Mouse (Mus musculus): Measurements from ENCODE around the gene Fosl1. TPM values are rescaled to one million over a fixed set of nuclear protein-coding genes. Genes with fewer than 3 reads are reported as not detected.

Gene Fosl1
- polyA plus RNA-seq, 1 experiment from 2014 or later: not detected

- no peaks in the 10 kb centered on the region for H3K36me3 ChIP-seq (ENCODE audit: control insufficient read depth, insufficient read depth, low read length)
- no peak overlapping the region for H3K27ac ChIP-seq (ENCODE audit: low read length)
- no peaks in the 10 kb centered on the region for H3K9me3 ChIP-seq (ENCODE audit: control insufficient read depth, low read length)
- ATAC-seq (ENCODE audit: low read depth): 0 out of 2 replicates have a peak, but pooled peaks have one; percentile 8
- peak overlapping the region; percentile 64 for H3K4me3 ChIP-seq (ENCODE audit: low read length)
- H3K27me3 ChIP-seq (ENCODE audit: control insufficient read depth, insufficient read depth, low read depth, low read length): peaks cover 36% of the 10 kb centered on the region
- whole genome bisulfite sequencing: 3% methylated on average over 36 of the region's 36 CpGs
- H3K4me2 ChIP-seq (ENCODE audit: low read depth, low read length): peak overlapping the region; percentile 97
- H3K4me1 ChIP-seq (replicated peaks; ENCODE audit: control insufficient read depth, insufficient read depth, low read length): peaks cover 19% of the 10 kb centered on the region
- peak overlapping the region; percentile 55; the same call in 1 of the 2 replicates for H3K9ac ChIP-seq (ENCODE audit: low read length)
Observed at GRCm38 (mm10) chr19:5448354-5449150, 1.2 kb downstream of the Fosl1 start.

GRCm38 (mm10) chr19:5449673-5450072 is 2.3 kb downstream of the Fosl1 start:
- no peak for ATAC-seq (ENCODE audit: low read depth)
- WGBS: 78% methylated on average over 3 of the region's 3 CpGs
- Histone ChIP-seq H3K4me2 (ENCODE audit: low read depth, low read length) (no peak overlapping the region), H3K36me3 (ENCODE audit: control insufficient read depth, insufficient read depth, low read length) (peaks cover 4% of the 10 kb centered on the region; the same call in 1 of the 2 replicates), H3K9ac (ENCODE audit: low read length) (no peak overlapping the region), H3K27me3 (ENCODE audit: control insufficient read depth, insufficient read depth, low read depth, low read length) (peaks cover 36% of the 10 kb centered on the region), H3K9me3 (ENCODE audit: control insufficient read depth, low read length) (no peaks in the 10 kb centered on the region), H3K4me1 (replicated peaks; ENCODE audit: control insufficient read depth, insufficient read depth, low read length) (peaks cover 19% of the 10 kb centered on the region), H3K4me3 (ENCODE audit: low read length) (no peak overlapping the region), H3K27ac (ENCODE audit: low read length) (no peak overlapping the region)

GRCm38 (mm10) chr19:5451766-5452165 is 4.4 kb downstream of the Fosl1 start:
- Histone ChIP-seq H3K27me3 (ENCODE audit: control insufficient read depth, insufficient read depth, low read depth, low read length) (peaks cover 33% of the 10 kb centered on the region), H3K36me3 (ENCODE audit: control insufficient read depth, insufficient read depth, low read length) (peaks cover 4% of the 10 kb centered on the region; the same call in 1 of the 2 replicates), H3K27ac (ENCODE audit: low read length) (no peak overlapping the region), H3K4me1 (replicated peaks; ENCODE audit: control insufficient read depth, insufficient read depth, low read length) (peaks cover 31% of the 10 kb centered on the region), H3K4me2 (ENCODE audit: low read depth, low read length) (no peak overlapping the region), H3K9ac (ENCODE audit: low read length) (no peak overlapping the region), H3K9me3 (ENCODE audit: control insufficient read depth, low read length) (no peaks in the 10 kb centered on the region), H3K4me3 (ENCODE audit: low read length) (no peak overlapping the region)
- 68% methylated on average over 6 of the region's 6 CpGs for WGBS
- ATAC-seq (ENCODE audit: low read depth): no peak

- peak overlapping the region; percentile 97 for H3K4me2 ChIP-seq (ENCODE audit: low read depth, low read length)
- H3K4me3 ChIP-seq (ENCODE audit: low read length): peak overlapping the region; percentile 92
- H3K36me3 ChIP-seq (ENCODE audit: control insufficient read depth, insufficient read depth, low read length): peaks cover 4% of the 10 kb centered on the region; the same call in 1 of the 2 replicates
- H3K27me3 ChIP-seq (ENCODE audit: control insufficient read depth, insufficient read depth, low read depth, low read length): peaks cover 7% of the 10 kb centered on the region
- H3K4me1 ChIP-seq (replicated peaks; ENCODE audit: control insufficient read depth, insufficient read depth, low read length): peaks cover 21% of the 10 kb centered on the region
- no peak for ATAC-seq (ENCODE audit: low read depth)
- WGBS: 85% methylated on average over 12 of the region's 12 CpGs
- H3K27ac ChIP-seq (ENCODE audit: low read length): no peak overlapping the region
- no peaks in the 10 kb centered on the region for H3K9me3 ChIP-seq (ENCODE audit: control insufficient read depth, low read length)
- H3K9ac ChIP-seq (ENCODE audit: low read length): peak overlapping the region; percentile 92
Observed at GRCm38 (mm10) chr19:5455037-5455436, 7.7 kb downstream of the Fosl1 start.

- Histone ChIP-seq H3K4me1 (replicated peaks; ENCODE audit: control insufficient read depth, insufficient read depth, low read length) (peaks cover 24% of the 10 kb centered on the region), H3K4me3 (ENCODE audit: low read length) (peak overlapping the region; percentile 92), H3K27me3 (ENCODE audit: control insufficient read depth, insufficient read depth, low read depth, low read length) (peaks cover 3% of the 10 kb centered on the region; the same call in 1 of the 2 replicates), H3K36me3 (ENCODE audit: control insufficient read depth, insufficient read depth, low read length) (peaks cover 4% of the 10 kb centered on the region; the same call in 1 of the 2 replicates), H3K4me2 (ENCODE audit: low read depth, low read length) (peak overlapping the region; percentile 97), H3K27ac (ENCODE audit: low read length) (peak overlapping the region; percentile 56), H3K9me3 (ENCODE audit: control insufficient read depth, low read length) (no peaks in the 10 kb centered on the region), H3K9ac (ENCODE audit: low read length) (peak overlapping the region; percentile 92)
- ATAC-seq (ENCODE audit: low read depth): no peak
- 55% methylated on average over 8 of the region's 8 CpGs for WGBS
Observed at GRCm38 (mm10) chr19:5455568-5455967, 8.2 kb downstream of the Fosl1 start.

- Histone ChIP-seq H3K9me3 (ENCODE audit: control insufficient read depth, low read length) (no peaks in the 10 kb centered on the region), H3K27ac (ENCODE audit: low read length) (peak overlapping the region; percentile 95), H3K4me1 (replicated peaks; ENCODE audit: control insufficient read depth, insufficient read depth, low read length) (peaks cover 29% of the 10 kb centered on the region), H3K27me3 (ENCODE audit: control insufficient read depth, insufficient read depth, low read depth, low read length) (0 out of 2 replicates have a peak, but pooled peaks cover 3% of the 10 kb centered on the region), H3K4me3 (ENCODE audit: low read length) (peak overlapping the region; percentile 92), H3K9ac (ENCODE audit: low read length) (peak overlapping the region; percentile 92), H3K36me3 (ENCODE audit: control insufficient read depth, insufficient read depth, low read length) (peaks cover 4% of the 10 kb centered on the region; the same call in 1 of the 2 replicates), H3K4me2 (ENCODE audit: low read depth, low read length) (peak overlapping the region; percentile 97)
- WGBS: 2% methylated on average over 26 of the region's 26 CpGs
- peak; percentile 6; the same call in 1 of the 2 replicates for ATAC-seq (ENCODE audit: low read depth)
Observed at GRCm38 (mm10) chr19:5456241-5456921, 9.0 kb downstream of the Fosl1 start.

- Histone ChIP-seq H3K9ac (ENCODE audit: low read length) (peak overlapping the region; percentile 92), H3K27me3 (ENCODE audit: control insufficient read depth, insufficient read depth, low read depth, low read length) (0 out of 2 replicates have a peak, but pooled peaks cover 3% of the 10 kb centered on the region), H3K4me2 (ENCODE audit: low read depth, low read length) (peak overlapping the region; percentile 97), H3K27ac (ENCODE audit: low read length) (peak overlapping the region; percentile 95), H3K4me3 (ENCODE audit: low read length) (peak overlapping the region; percentile 92), H3K9me3 (ENCODE audit: control insufficient read depth, low read length) (no peaks in the 10 kb centered on the region), H3K36me3 (ENCODE audit: control insufficient read depth, insufficient read depth, low read length) (peaks cover 4% of the 10 kb centered on the region; the same call in 1 of the 2 replicates), H3K4me1 (replicated peaks; ENCODE audit: control insufficient read depth, insufficient read depth, low read length) (peaks cover 31% of the 10 kb centered on the region)
- ATAC-seq (ENCODE audit: low read depth): peak; percentile 93
- WGBS: under 1% methylated on average over 70 of the region's 70 CpGs
Observed at GRCm38 (mm10) chr19:5456922-5457745, 9.8 kb downstream of the Fosl1 start.

GRCm38 (mm10) chr19:5457746-5458442 is 10.5 kb downstream of the Fosl1 start, which contains the start of gene Ccdc85b:
Gene Ccdc85b, minus strand, starts transcription at chr19:5457894.
- WGBS: 10% methylated on average over 14 of the region's 14 CpGs
- peaks cover 4% of the 10 kb centered on the region; the same call in 1 of the 2 replicates for H3K36me3 ChIP-seq (ENCODE audit: control insufficient read depth, insufficient read depth, low read length)
- H3K4me1 ChIP-seq (replicated peaks; ENCODE audit: control insufficient read depth, insufficient read depth, low read length): peaks cover 31% of the 10 kb centered on the region
- H3K9ac ChIP-seq (ENCODE audit: low read length): peak within 1 kb of the TSS; percentile 92
- peak; percentile 10; the same call in 1 of the 2 replicates for ATAC-seq (ENCODE audit: low read depth)
- 0 out of 2 replicates have a peak, but pooled peaks cover 3% of the 10 kb centered on the region for H3K27me3 ChIP-seq (ENCODE audit: control insufficient read depth, insufficient read depth, low read depth, low read length)
- peak within 1 kb of the TSS; percentile 92 for H3K4me3 ChIP-seq (ENCODE audit: low read length)
- H3K4me2 ChIP-seq (ENCODE audit: low read depth, low read length): peak within 1 kb of the TSS; percentile 97
- peak within 1 kb of the TSS; percentile 95 for H3K27ac ChIP-seq (ENCODE audit: low read length)
- no peaks in the 10 kb centered on the region for H3K9me3 ChIP-seq (ENCODE audit: control insufficient read depth, low read length)

All from lung, embryonic 16.5 days (tissue).